Mouse (Mus musculus) spleen, embryonic (tissue): ENCODE measurements around the gene Epha4.

Source experiments
- CTCF ChIA-PET: fragments of 350-600 bp; sonication (Branson Sonifier 250); formaldehyde crosslinking; loops from one replicate; lab custom pipeline; 2022; lab: Charles Lee

Epha4 gene

DNA sequence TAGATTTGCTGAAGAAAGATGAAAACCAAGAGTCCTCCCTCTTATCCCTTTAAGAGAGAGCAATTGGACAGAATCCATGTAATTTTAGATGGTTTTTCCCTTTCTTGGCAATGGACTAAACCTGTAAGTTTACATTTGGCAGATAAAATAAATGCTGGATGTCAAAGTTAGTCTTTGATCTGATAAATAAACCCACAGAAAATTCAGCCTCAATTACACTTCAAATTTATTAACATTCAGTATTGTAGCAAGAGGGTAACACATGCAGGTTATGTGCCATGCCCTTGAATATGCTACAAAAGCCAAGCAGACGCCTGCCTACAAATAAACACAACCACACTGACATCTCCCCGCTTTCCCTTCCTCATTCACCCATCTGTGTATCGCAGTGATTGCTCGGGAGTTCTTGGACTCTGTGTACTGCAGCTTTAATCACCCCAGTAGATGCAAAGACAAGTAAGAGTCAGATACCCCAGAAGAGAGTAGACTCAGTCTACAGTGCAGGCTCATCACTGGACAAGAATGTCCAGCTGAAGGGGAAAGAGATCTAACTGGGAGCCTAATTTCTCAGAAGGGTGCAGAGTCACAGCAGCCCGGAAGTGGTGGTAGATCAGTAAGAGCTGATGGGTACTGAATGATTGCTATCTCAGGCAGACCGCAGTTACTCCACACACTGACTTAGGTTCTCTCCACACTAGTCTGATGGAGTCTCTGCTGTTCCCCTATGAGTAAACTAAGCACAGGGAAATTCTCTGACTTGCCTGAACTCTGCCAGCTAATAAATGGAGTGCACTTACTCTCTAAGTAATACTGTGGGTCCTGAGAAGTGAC is 29.9 kb downstream of the Epha4 start:
- CTCF ChIA-PET = no interaction called here

DNA sequence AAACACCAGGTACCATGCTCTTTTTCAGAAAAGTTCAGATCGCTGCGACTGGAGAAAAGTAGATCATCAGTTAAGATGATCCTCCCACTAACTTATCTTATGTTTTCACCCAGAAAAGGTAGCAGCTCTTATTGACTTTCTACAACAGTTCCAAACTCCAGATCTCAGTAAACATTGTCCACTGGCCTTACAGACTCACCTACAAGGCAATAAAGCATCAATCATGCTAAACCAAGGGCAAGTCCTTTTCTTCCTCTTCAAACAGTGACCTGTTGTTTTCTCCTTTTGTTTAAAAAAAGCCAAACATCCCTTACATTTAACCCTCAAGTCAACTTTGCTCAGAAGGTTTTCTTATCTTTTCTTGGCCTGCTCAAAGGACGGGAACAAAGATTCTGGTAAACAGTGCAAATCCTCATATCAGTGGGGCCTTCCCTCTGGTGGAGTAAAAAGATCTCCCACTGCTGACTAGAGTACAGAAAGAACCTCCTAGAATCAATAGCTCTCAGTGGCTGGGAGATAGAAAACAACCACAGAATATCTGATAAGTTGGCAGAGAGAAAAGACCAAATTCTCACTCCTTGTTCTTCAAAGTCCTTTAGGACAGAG is 39.0 kb downstream of the Epha4 start:
- CTCF ChIA-PET = no interaction called here

DNA sequence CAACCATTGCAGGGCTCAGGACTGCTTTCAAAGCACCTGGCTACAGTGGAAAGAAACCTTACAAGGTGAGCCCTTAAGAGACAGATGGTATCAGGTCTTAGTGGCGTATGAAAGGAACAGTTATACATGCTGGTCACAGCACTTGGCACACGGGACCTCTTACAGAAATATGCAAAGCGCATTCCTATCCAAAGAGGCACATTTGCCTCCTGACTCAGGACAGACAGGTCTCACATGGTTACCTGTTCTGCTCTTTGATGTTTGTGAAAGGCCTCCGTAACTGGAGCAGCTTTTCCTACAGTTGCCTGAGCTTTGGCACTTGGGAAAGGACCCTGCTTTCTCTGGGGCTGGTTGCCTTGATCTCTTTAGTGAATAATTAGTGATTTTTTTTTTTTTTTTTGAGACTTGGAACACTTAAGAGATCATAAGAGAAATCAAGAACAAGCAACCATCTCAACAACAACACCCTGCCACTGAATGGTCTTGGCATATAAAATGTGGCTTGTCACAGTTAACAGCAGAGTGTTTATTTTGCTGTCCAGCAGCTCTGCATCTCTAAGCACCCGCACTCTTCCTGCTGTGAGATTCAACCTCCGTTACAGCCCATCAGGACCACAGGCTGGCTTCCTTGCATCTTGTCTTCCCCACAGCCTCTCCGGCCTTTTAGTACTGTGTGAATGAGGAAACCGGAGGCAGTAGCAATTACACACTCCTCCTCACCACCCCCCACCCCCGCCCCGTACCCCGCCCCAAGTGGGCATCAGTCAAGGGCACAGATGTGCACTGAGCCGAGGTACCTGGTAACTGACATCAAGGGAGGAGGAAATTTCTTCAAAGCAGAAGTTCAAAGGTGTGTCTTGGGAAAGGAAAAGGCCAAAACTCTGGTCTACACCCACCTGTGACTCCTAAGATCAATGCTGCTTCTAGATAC is 41.2 kb downstream of the Epha4 start:
- CTCF ChIA-PET = no interaction called here

DNA sequence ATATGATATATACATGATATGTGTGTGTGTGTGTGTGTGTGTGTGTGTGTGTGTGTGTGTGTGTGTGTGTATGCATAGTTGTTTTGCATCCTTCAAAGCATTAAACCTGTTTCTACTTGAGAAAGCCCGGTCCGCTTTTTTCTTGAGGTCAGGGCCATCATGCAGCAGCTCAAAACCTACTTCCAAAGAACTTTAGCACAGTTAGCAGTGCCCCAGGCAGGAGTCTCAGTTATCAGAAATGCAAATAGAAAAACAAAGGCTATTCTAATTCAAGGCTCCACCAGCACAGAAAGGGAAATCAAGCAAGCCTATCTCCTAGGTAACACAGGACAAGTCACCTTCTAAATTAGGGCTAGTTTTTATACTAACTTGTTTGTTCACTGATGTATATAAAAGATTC is 42.3 kb downstream of the Epha4 start:
- CTCF ChIA-PET = no interaction called here

- CTCF ChIA-PET = no interaction called here
These were observed 43.4 kb downstream of the Epha4 start for GRCm38 (mm10) chr1:77471447-77471846.

- CTCF ChIA-PET = no interaction called here
These were observed 43.9 kb downstream of the Epha4 start for GRCm38 (mm10) chr1:77471037-77471436.

DNA sequence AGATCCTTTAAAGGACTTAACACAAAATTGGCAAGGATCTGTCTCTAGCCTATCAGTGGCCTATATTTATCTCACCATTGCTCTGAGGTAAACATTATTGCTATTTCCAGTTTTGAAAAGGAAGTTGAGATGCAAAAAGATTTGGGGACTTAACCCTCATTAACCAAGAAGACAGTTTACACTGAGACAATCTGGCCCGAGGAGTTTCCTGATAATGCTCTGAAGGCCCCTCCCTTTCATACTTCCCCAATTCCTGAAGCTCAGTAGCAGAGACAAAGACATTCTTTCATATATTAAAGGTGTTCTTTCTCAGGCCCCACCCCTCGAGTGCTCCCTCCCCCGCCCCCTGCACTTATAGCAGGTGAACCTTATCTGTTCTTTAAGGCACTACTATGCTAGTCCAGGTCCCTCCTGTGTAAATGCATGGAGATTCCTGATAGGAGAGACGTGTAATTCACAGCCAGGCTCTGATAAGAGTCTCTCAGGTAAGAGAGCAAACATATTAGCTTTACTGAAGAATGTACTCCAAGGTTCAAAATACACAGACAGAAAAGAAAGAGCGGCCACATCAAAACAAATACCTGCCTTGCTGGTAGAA is 46.1 kb downstream of the Epha4 start:
- CTCF ChIA-PET = no interaction called here

- CTCF ChIA-PET = no interaction called here
These were observed 49.4 kb downstream of the Epha4 start for GRCm38 (mm10) chr1:77465524-77465923.

GRCm38 (mm10) chr1:77464108-77464507 is 50.8 kb downstream of the Epha4 start:
- CTCF ChIA-PET = no interaction called here

GRCm38 (mm10) chr1:77461877-77462615 is 52.8 kb downstream of the Epha4 start:
- CTCF ChIA-PET = no interaction called here

DNA sequence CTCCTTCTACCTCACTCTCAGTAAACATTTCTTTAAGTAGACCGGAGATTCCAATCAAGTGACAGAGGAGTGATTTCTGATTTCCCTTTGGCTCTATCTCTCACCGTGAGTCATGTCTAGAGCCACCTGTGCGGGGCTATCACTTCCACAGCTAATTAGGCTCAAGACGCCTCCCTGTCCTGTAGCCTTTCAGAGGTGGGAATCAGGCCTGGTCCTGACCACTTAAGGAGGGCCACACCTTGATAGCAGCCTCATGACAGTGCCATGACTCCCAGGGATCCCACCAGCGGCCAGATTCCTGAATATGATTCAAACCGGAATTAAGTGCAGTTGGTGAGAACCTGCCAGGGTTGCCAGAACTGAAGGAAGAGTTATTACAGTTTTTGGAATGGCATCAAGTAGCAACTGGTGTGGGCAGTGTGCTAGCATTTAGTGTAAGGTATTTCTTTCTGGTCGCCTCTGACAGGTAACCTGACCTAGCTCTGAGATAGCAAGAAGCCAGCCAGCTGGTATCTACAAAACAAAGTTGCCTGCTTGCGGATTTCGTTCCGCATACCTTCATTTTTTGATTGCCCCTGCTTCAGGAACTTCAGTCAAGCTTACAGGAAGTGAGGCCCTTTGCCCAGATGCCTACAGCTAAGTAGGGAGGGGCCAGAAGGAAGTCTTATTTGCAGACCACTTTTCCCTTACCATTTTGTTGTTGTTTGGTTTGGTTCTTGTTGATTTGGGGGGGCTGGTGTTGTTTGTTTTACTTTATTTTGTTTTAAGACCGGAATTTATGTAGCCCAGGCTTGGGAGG is 53.9 kb downstream of the Epha4 start:
- CTCF ChIA-PET = no interaction called here

GRCm38 (mm10) chr1:77458751-77459385 is 56.0 kb downstream of the Epha4 start:
- CTCF ChIA-PET = no interaction called here

DNA sequence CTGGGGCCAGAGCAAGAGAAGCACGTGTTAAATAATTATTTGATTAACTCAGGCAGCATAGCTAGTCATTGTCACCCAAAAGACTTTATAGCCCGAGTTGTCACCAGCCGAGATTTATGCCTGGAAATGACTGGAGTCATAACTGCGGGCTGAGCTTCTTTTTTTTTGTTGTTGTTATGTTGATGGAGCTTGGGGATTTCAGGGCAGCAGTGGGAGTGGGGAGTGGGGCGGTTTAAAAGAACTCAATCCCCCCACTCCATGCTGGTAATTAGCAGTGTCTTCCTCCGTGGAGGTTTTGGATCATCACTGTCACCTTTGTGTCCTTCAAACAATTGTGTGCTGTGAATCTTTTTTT is 57.5 kb downstream of the Epha4 start:
- CTCF ChIA-PET = no interaction called here

DNA sequence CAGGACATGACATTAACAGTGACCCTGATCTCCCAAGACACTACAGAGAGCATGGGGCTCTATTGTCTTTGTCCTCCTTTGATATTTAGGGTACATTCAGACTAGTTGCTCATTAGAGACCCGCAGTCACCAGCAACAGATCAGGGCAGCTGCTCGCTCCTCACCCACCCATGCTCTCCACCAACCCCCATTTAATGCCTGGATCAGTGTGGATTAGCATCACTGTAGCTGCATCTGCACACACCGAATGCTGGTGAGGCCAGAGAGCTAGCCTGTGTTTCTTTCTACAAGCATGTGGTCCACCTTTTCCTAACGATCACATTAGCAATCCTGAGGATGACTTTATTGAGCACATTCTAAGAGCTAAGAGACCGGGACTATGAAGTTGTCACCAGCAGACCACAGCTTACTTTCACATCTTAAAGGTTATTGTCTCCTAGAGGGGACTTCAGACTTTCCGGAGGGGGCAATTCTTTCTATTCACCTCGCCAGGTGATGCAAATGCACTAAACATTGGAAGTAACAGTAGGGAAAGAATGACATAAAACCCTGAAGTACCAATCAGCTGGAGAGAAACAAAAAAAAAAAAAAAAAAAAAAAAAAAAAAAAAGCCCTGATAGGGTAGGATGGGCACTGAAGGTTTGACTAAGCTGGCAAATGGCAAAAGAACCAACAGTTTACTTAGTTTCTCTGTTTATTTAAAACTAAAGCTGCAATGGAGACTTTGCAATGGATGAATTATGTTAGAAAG is 58.0 kb downstream of the Epha4 start:
- CTCF ChIA-PET = no interaction called here

- CTCF ChIA-PET = no interaction called here
These were observed 61.1 kb downstream of the Epha4 start for GRCm38 (mm10) chr1:77453811-77454210.

- CTCF ChIA-PET = no interaction called here
These were observed 62.2 kb downstream of the Epha4 start for GRCm38 (mm10) chr1:77452721-77453120.

DNA sequence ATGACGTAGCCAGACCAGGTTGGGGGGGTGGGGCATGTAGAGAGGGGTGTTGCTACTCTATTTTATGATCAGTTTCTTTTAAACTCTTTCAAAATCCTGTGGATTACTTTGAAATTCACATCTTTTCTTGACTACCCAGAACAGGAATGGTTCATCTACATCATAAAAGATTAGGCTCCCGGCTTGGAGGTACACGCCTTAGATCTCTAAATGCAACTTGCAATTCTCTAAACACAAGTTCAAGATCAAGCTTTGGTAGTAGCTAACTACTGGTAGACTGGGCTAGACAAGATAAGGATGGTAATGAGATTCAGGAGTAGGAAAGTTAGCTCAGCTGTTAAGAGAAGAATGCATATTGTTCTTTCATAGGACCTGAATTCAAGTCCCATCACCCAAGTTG is 63.3 kb downstream of the Epha4 start:
- CTCF ChIA-PET = no interaction called here

- CTCF ChIA-PET = no interaction called here
These were observed 64.7 kb downstream of the Epha4 start for GRCm38 (mm10) chr1:77450201-77450600.

DNA sequence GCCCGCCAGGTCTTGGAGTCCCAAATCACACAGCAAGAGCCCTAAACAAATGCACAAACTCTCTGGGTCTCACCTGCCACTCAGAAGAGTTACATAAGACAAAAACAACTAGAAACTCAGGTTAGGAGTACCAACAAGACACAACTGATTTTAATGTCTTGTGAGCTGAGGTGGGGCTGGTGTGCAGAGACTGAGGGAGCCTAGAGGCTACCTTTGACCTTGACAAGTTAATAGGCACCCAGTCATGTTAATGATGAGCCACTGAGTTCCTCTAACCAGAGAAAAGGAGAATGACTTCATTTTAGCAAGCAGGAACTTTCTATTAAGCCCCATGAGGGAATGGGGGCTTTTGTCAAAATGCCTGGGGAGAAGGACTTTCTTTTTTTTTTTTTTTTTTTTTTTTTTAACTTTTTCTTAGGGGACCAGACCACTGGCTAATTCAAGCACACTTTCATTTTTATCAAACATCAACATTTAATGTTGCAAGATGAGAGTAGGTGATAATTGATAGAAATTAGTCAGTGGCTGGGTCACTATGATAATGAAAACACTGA is 67.8 kb downstream of the Epha4 start:
- CTCF ChIA-PET = no interaction called here
